Mouse (Mus musculus): Measurements from ENCODE around the gene Dscaml1.

GRCm38 (mm10) chr9:45740584-45740980 lies 314.2 kb downstream of the Dscaml1 start:
- no peak for TF ChIP-seq CTCF (IDR thresholded peaks at IDR 0.05; ENCODE audit: control insufficient read depth, insufficient read depth, low read length)
- no peak for TF ChIP-seq POLR2A (IDR thresholded peaks at IDR 0.05; ENCODE audit: borderline replicate concordance, control insufficient read depth, low read depth, low read length)
